Mouse (Mus musculus): ENCODE data around the gene Pdxp.

The Pdxp gene

GRCm38 (mm10) chr15:78928539-78928938 is 14.8 kb downstream of the Pdxp start:
- no peak for DNase-seq (ENCODE audit: low read depth)

GRCm38 (mm10) chr15:78930192-78930706 is 16.5 kb downstream of the Pdxp start:
- DNase-seq (ENCODE audit: low read depth), result no peak

DNA sequence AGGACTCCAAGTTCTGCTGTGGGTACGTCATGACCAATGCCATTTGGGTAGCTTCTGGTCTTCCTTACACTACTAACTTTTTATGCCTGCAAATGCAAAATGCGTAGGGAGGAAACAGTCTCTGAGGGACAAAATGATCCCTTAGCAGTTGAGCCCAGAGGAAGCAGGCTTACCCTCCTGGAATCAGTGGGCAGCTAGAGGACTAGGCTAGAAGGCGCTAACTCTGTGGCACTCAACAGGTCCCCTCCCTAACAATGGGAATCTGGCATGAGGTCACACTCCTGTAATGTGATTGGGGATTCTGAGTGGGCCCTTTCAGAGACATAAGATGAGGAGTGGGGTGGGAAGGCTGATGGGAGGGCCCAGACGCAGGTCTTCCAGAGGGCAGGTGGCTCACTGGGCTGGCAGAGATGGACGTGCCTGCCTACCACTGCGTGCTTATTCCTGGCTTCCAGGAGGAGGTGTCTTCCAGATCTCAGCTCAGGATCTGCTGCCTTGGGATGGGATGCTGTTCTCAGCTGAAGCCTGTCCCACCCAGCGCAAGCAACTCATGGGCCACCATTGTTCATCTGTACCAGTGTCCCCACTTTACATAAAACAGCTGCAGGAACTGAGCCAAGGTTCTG is 17.2 kb downstream of the Pdxp start:
- no peak for DNase-seq (ENCODE audit: low read depth)

DNA sequence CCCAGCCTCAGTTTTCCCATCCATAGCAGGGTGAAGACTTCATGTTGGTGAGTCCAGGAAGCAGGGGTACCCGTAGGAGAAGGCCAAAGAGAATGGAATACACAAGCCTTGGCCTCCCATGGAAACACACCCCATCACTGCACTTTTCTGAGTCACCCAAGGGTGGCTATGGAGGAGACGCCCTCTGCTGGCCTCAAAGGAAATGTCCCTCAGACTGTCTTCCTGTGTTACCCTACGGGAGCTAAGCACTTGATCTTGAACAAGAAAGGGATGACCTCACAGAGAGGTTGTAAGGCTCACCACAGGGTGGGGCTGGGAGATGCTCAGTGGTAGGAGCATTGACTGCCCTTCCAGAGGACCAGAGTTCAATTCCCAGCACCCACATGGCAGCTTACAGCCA is 17.9 kb downstream of the Pdxp start:
- DNase-seq (ENCODE audit: low read depth), result peak; percentile 76

- DNase-seq (ENCODE audit: low read depth), result peak; percentile 86
Observed at GRCm38 (mm10) chr15:78934784-78935320, 21.1 kb downstream of the Pdxp start, which contains the start of gene Nol12. TSS of gene Nol12 (plus strand) at chr15:78934933.

DNA sequence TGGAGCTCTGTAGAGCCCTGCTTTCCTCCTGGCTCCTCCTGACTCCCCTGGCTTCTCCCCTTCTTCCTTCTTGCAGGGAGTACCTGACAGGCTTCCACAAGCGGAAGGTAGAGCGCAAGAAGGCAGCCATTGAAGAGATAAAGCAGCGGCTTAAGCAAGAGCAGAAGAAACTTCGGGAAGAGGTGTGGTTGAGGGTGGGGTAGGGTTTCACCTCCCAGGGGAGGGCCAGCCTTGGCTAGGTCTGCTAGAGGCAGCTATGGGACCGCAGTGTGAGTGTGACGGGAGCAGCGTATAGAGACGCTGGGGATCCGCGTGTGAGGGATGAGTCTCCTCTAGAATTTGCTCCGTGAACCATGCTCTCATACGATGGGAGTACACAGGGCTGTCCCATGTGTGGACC is 22.7 kb downstream of the Pdxp start:
- no peak for DNase-seq (ENCODE audit: low read depth)

DNA sequence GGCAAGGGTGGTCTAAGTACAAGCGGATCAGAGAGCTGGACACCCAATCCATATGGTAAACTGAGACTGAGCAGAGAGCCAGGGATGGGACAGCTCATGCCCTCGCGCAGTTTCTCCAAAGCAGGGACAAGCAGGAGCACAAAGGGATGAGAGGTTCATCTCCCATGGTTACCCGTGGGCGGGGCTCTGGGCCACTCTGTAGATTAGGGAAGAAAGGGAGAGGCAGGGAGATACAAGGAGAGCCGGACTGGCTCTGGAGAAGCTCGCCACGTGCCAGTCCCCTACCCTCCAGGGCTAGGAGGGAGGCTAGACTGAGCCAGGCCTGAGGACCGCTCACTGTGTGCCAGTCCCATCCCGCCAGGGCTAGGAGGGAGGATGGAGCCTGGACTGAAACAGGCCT is 23.6 kb downstream of the Pdxp start:
- DNase-seq (ENCODE audit: low read depth), result no peak

DNA sequence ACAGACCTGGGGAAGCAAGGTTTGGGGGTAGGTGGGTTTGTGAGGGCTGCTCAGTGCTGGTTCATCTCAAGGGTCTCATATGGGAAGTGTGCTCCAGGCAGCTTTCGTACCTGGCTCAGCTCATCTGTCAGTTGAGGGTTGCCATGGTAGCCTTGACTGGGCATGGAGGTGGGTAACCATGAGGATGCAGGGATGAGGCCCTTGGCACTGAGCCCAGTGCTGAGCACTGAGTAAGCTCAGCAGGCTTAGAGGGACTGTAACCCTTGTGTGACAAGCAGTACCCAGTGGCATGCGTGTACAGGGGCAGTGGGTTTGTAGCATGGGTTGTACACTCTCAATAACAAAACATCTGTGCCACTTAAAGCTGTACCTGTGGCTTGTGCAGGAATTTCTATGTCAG is 24.2 kb downstream of the Pdxp start:
- no peak for DNase-seq (ENCODE audit: low read depth)

DNA sequence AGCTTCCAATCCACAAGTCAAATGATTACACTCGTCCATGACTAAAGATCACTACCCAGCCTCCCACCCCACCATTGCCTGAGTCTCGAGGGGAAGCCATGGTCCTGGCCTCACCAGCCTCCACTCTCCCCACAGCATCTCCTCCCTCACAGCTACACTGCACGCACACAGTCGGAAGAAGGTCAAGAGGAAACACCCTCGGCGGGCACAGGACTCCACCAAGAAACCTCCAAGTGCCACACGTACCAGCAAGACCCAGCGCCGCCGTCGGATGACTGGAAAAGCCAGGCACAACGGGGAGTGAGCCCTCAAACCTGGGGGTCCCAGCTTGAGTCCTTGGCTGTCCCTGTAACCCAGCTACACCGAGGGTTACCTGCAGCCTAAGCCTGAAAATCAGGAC is 26.6 kb downstream of the Pdxp start:
- DNase-seq (ENCODE audit: low read depth), result no peak

GRCm38 (mm10) chr15:78942663-78943062 is 28.9 kb downstream of the Pdxp start:
- DNase-seq (ENCODE audit: low read depth), result no peak

DNA sequence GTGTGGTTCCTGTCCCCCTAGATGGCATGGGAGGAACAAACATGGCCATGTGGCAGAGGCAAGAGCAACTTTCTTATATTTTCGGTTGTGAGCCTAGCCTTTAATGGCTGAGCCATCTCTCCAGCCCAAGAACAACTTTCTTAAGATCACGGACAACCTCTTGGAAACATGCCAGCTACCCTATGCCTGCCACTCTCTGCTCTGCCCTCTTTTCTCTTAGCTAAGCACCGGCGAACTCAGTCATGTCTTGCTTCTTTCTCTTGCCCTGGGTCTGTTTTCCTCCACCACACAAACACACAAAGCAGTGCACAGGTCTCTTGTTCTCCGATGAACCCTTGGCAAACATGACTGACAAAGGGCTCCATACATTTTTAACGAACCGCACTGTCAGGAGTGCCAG is 32.5 kb downstream of the Pdxp start:
- no peak for DNase-seq (ENCODE audit: low read depth)

DNA sequence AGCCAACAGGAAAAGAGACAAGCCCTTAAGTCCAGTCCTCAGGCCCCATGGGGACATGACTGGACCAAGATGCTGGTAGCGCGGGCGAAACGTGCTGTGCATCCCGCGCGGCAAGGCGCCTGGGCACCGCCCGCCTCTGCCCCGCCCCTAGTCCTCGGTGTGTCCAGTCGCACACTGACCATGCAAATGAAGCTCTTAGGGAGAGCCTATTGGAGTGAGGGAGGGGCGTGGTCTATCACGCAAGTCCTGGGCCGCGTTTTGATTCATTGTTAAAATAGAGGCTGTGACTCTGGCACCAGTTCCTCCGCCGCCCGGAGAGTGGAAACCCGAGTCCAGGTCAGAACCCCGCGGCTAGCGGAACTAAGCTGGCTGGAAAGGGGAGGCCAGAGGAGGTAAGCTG is 33.9 kb downstream of the Pdxp start, which contains the start of gene Triobp:
TSS of gene Triobp (plus strand) at position 68 of the 400 bp plus-strand sequence.
- no peak for DNase-seq (ENCODE audit: low read depth)

DNA sequence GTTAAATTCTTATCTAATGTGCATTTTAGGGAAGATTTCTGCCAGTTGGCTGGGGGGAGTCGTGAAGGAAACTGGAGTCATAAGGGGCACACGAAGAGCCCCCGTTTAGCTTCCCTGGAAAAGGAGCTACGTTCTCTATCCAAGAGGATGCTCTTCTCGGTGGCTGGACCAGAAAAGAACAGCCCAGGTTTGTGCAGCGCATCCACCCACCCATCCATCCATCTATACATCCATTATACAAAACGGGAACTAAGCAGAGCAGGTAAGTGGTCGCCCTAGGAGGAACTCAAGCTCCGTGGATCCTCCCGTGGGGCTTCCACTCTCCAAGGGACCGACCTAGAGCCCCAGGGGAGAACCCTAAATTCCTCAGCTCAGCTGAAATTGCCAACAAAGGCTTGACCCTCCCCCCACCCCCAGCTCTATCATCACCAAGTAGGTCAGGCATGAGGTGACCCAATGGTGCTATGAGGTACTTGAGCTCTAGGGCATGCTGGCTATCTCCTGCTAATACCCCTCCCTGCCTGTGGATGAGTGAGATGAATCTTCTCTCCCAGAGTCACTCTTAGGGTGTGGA is 34.5 kb downstream of the Pdxp start:
- no peak for DNase-seq (ENCODE audit: low read depth)

- no peak for DNase-seq (ENCODE audit: low read depth)
Observed at GRCm38 (mm10) chr15:78948883-78949282, 35.2 kb downstream of the Pdxp start.

GRCm38 (mm10) chr15:78955663-78956062 is 41.9 kb downstream of the Pdxp start:
- DNase-seq (ENCODE audit: low read depth), result no peak

DNA sequence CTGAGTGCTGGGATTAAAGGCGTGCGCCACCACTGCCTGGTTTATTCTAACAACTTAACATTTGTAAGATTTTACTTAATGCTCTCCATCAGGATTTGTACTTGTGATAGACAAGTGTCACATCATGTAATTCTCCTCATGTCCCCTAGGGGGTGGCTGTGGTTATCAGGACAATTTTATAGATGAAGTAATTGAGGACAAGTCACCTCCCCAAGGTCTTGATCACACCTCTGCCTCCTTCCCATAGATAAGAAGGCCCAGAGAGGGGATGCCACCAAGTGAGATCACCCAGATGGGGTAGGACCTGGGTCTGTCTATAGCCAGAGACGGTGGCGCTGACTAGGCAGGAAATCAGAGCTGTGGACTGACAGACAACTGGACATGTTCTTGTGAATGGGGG is 42.6 kb downstream of the Pdxp start:
- DNase-seq (ENCODE audit: low read depth), result no peak

DNA sequence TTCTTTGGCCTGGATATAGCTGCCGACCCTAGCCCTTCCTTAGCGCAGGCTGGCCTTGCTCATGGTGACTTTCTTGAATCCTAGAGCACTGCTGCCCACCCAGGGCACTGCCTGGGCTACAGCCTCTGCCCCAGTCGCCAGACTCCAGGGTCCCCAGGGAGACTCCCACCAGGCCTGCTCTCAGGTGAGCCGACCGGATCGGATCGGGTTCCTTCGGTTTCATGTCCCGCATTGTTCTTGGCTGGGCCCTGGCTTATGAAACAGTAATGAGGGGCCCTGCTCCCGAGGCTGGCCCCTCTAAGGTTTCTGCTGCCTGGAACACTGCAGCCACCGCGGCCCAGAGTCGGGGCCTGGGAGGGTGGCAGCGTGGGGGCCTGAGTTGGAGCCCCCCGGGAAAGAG is 43.3 kb downstream of the Pdxp start:
- DNase-seq (ENCODE audit: low read depth), result no peak

- DNase-seq (ENCODE audit: low read depth), result no peak
Observed at GRCm38 (mm10) chr15:78959537-78959936, 45.8 kb downstream of the Pdxp start.

DNA sequence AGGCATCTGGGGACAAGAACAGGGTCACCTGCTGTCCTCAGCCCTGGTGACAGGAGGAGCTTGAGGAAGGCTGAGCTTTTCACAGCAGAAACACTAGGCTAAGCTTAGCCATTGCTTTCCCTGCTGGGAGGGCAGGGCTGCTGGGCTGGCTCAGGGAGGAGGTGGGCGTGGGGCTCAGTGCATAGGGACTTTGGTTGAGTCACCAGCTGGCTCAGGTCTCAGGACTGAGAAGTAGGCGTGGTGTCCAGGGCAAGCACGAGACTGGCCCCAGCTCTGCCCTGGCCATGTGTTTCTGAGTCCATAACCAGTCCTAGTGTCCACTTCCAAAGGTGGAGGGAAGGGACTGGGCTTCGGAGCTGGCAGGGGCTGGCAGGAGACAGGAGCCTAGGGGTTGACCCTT is 46.4 kb downstream of the Pdxp start:
- no peak for DNase-seq (ENCODE audit: low read depth)

- no peak for DNase-seq (ENCODE audit: low read depth)
Observed at GRCm38 (mm10) chr15:78962885-78963284, 49.2 kb downstream of the Pdxp start.
